Mouse (Mus musculus): ENCODE measurements around the gene Cdkl4.
A peak's percentile ranks its signal among the peaks of the same experiment; 100 is the strongest.
"Not testable (repeated sequence)": the region's sequence is repeated elsewhere in the genome, so short reads cannot be mapped to it uniquely, and the experiment has no call there.

The Cdkl4 gene

GRCm38 (mm10) chr17:80577639-80578038, at the start of gene Cdkl4:
Gene Cdkl4 (minus strand): TSS chr17:80577813.
- DNase-seq = no peak

DNA sequence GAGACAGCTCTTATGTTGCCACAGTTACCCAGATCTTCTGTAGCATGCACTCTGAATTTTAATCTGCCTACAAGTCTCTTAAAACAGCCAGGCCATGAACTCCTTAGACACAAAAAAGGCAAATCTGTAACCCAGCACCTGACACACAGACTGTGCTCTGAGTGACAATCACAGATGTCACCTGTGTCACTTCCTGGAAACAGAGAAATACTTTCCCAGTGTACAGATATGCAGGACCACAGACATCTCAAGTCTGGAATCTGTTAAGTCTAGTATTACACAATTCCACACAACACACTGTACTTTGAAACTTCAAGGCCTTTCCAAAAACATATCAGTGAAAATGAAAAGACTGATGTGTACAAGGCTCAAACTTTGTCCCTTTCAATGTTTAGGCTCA, 47.4 kb upstream of the Cdkl4 start:
- DNase-seq = no peak

DNA sequence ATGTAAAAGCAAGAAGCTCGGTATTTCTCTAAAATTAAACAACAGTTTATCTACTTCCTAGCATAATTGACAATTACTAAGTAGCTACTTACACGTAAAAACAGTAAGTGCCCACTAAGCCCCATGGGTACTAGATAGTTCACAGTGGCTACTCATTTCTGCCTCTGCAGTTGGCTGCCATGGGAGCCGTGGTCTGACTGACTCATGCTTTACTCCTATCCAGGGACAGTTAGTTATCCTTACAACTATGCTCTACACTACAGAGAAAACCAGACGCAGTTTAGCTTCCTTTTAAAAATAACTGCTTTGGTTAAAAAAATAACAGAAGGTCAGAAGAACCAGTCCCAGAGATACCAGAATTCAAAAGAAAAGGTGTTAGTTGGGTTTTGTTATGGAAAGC, 44.1 kb upstream of the Cdkl4 start:
- no peak for DNase-seq

DNA sequence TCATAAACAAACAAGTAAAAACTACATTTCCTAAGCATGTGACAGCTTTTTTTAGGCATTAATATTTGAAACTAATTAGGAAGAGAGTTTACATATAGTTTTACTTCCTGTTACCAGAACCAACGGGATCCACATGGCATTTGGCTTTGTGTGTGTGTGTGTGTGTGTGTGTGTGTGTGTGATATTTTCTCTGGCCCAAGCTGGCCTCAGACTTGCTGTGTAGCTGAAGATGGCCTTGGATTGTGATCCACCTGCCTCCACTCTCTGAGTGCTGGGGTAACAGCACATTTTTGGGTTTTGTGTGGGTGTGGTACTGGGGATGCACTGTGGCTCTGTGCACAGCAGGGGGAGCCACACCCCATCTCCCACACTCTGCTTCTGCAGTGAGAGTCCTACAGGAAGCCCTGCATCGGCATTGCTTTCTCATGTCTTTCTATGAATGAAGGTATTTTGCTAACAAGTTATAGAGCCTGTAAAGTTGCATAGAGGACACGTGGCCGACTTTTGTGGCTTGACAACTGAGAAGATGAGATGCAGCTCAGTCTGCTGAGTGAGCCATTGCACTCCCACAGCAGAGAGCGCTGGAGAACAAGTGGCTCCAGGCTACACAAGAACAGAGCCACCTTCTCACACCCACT, 43.3 kb upstream of the Cdkl4 start:
- peak; percentile 80 for DNase-seq

DNA sequence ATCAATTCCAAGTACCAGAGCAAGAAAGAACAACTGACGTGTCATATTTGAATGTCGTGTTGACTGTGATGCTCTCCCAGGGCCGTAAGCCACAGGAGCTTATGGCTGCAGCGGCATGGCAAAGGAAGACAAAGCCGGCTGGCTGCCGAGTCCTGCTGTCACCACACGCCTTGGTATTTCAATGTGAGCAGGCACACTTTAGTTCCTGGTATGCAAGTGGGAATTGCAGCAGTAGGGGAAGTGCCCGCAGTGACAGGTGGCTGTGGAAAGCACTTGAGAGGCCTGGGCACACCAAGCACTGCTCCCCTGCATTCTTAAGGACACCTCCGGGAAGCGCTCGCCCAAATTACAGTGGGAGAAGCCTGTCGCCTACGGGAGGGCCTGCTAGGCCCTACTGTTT, 41.9 kb upstream of the Cdkl4 start:
- no peak for DNase-seq

GRCm38 (mm10) chr17:80618890-80619289, 41.3 kb upstream of the Cdkl4 start:
- DNase-seq = no peak

DNA sequence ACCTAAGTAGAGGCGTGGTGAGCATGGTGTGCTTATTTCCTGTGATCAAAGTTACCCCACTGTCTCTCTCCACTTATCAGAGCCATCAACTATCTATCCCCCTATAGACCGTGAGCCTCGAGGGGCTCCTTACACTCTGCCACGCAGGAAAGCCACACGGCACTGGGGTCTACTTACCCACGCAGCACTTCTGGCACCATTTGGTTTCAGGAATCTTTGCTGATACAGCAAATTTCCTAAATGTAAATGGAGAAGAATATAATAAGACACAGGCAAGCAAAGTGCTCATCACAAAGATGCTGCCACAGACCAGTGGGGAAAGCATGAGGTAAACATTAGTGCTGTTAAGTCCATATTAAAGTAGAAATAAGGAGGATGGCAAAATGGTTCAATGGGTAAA, 26.2 kb upstream of the Cdkl4 start:
- DNase-seq = no peak

- DNase-seq = no peak
These were observed 25.5 kb upstream of the Cdkl4 start for GRCm38 (mm10) chr17:80603079-80603625.

- DNase-seq = peak; percentile 64
These were observed 23.8 kb upstream of the Cdkl4 start for GRCm38 (mm10) chr17:80601371-80601770.

GRCm38 (mm10) chr17:80583051-80583450, 5.4 kb upstream of the Cdkl4 start:
- no peak for DNase-seq

DNA sequence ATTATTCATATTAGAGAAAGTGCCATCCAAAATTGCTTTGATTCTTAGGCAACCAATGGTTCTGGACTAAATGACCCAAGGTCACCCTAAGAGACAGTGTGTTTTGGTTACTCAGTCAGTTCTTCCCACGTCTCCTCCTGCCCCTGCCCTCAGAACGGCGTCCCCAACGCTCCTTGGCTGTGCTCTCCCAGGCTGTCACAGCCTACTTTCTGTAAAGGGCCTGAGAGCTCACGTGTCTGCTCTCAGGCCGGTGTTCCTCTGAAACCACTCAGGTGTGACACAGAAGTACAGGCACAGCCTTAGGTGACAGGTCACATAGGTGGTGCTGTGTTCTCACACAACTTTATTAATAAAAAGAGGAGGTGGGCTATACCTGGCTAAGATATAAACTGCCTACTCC, 2.3 kb upstream of the Cdkl4 start:
- DNase-seq = no peak

- no peak for DNase-seq
These were observed 1.5 kb upstream of the Cdkl4 start for GRCm38 (mm10) chr17:80579089-80579488.

DNA sequence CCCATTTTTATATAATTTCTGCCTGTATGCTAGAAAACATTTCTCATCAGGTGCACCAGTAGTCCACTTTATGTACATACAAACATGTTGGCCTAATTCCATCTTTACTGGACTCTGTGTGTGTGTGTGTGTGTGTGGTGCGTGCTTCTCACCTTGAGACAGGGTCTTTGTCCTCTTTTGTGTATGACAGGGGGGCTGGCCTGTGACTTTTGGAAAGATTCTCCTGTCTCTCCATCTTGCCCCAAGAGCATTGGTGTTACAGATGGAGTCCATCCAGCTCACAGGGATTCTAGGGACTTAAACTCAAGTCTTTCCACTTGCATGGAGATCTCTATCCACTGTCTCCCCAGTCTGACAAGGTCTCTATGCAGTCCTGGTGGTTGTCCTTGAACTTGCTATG, 428 bp upstream of the Cdkl4 start:
- no peak for DNase-seq

DNA sequence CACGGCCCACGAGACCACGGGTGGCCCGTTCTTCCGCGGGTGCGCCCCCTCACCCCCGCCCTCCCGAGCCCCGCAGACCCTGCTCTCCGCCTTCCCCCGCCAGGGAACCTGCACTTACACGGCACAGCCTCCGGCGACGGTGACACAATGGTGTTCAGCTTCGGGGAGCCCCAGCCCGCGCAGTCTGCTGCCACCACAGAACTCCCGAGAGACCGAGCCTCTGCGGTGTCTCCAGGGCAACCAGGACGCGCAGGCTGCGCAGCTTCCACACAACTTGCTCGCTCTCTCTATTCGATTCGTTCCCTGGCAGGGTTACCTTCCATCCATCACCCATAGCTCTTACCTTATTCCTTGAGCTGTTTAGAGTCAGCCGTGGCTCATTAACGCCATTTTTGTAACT, 399 bp downstream of the Cdkl4 start:
- DNase-seq = peak; percentile 71

DNA sequence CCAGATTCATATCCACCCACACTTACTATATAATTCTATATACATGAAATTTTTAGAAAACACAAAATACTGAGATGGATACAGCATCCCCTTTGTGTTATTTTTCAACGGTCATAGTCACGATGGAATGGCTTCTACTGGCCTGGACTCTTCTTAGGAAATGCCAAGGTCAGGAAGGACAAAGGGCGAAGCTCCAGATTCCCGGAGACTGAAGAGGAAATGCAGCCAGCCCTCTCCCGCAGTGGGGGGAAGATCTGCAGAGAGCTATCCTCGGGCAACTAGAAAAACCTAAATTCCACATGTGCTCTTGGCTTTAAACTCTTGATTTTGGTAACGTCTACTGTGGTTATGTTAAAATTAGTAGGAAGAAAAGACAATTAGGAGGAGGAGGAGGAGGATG, 2.6 kb downstream of the Cdkl4 start:
- no peak for DNase-seq

DNA sequence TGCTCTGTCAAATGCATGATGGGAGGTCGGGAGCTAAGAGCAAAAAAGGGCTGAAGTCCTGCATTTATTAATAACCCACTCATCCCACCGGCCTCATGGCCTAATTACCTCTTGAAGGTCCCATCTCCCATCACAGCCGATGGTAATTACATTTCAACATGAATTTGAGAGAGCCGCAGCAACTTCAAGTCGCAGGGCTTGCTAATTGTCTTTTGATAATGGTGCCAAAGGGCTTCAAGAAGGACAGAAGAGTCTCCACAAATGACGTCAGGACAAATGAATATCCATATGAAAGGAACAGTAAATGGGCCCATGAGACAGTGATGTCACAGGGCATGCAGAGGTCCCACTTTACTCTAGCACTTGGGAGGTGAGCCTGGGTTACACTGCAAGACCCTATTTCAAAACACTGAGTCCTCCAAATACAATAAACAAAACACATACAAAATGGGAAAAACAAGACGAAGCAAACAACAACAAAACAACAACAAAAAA, 3.1 kb downstream of the Cdkl4 start:
- DNase-seq = no peak

GRCm38 (mm10) chr17:80572187-80572935, 5.3 kb downstream of the Cdkl4 start:
- no peak for DNase-seq

DNA sequence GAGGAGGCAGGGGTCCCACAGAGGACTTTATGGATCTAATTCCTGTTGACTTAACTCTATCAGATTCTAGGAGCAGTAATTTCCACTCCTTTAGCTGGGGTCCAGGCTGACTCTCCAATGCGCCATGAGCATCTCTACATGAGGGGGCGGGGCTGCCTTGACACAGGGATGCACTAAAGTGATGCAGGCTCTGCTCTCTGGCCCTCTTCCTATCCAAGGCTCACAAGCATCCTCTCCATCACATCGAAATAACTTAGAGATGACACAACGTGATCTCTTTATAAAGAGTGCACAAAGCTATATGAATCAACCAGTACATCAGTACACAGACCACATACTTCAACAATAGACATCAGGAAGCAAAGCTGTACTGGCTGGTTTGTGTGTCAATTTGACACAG, 6.2 kb downstream of the Cdkl4 start:
- DNase-seq = no peak

- DNase-seq = not testable (repeated sequence)
These were observed 7.9 kb downstream of the Cdkl4 start for GRCm38 (mm10) chr17:80569718-80570117.

DNA sequence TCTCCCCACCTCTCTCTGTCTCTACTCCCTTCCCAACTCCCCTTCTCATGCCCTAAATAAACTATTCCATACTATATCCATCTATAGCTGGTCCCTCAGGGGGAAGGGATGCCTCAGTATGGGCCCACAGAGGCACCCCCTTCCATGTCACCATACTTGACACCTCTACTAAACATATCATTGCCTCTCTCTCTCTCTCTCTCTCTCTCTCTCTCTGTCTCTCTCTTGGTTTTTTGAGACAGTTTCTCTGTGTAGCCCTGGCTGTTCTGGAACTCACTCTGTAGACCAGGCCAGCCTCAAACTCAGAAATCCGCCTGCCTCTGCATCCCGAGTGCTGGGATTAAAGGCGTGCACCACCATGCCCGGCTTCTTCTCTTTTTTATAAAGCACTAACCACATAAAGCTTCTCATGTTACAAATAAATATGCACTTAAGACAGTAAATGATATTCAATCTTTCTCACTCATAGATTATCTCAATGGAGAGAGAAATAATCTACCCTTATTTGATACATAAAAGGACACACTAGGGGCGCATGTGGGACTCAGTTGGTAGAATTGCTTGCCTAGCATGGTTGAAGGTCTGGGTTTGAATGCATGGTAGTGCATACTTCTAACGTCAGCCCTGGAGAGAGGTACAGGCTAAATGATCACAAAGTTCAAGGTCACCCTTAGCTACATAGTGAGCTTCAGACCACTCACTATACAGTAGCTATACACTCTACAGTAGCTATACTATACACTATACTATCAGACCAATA, 8.6 kb downstream of the Cdkl4 start:
- DNase-seq = no peak

DNA sequence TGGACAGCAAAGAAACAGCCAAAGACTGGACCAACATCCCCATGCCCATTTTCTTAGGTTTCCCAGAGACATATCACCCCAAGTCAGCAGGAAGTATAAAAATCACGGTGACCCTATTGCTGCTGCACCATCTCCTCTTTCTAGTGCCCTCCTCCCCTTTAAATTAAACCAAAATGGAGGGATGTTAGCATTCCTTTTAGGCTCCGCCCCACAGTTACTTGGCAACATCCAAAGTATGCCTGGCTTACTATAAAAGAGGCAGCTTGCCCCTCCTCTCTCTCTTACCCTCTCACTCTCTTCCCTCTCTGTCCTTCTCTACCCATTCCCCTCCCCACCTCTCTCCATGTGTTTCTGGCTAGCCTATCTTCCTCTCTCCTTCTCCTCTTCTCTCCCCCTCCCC, 9.2 kb downstream of the Cdkl4 start:
- DNase-seq = no peak

- DNase-seq = peak; percentile 53
These were observed 13.0 kb downstream of the Cdkl4 start for GRCm38 (mm10) chr17:80564611-80564924.

GRCm38 (mm10) chr17:80563762-80564610, 13.6 kb downstream of the Cdkl4 start:
- peak; percentile 44 for DNase-seq

Measured in thymus, postnatal 4 days (tissue).